Mouse (Mus musculus): ENCODE results near the gene Nelfcd.

The Nelfcd gene

DNA sequence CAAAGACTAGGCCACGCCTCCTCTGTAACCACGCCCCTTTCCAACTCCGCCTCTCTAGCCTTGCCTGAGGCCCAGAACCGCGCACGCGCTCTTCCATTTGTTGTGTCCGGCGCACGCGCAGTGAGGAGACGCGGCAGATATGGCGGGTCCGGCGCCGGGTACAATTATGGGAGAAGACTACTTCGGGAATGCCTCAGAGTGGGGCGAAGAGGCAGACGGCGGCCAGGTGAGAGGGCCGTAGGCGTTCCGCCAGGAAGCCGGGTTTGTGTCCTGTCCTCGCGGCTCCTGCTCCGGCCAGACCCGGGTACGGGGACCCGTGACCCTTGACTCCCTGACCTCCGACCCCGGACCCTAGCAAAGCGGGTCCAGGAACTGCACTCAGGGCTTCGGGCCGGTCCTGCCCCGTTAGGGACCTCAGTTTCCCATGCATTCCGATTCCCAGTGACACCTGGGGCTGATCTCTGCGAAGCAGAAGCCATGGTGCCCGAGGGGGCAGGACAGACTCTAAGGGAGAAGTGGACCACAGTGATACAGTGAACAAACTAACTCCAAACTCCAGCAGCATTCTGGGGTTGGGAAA, at the start of gene Nelfcd:
Gene Nelfcd, plus strand, starts transcription at position 74 of the 580 bp plus-strand sequence.
- DNase-seq (ENCODE audit: low read depth, low spot score) = peak; percentile 78

DNA sequence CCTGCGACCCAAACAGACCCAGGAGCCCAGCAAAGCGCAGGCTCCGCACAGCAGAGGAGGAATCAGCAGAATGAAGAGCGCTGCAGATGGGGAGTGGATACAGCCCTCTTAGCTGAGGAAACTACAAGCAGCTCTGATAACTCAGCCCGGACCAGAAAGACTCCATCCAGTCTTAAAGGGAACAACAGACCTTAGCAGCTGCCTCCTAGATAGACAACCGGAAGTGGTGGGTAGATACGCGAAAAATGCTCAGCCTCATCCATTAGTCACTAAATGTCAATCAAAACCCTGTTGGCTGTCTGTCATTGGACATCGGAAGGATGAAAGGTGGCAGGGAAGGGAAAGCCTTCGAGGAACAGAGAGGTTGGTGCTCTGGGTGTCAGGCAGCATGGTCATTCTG, 49.0 kb upstream of the Nelfcd start:
- no peak for DNase-seq (ENCODE audit: low read depth, low spot score)

DNA sequence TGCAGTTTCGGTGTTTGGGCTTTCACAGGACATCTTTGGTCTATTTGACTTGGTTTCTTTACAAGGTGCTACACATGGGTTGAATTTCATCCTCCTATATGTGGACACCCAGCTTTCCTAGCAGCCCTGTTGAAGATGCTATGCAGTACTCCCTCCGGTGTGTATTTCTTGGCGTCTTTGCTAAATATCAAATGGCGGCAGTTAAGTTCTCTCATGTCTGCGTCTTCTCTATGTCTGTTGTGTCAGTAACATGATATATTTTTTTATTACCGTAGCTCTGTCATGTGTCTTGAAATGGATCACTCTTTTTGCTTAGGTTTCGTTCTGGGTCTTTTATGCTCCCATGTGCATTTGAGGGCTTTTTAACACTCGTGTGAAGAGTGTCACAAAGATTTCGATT, 34.6 kb upstream of the Nelfcd start:
- no peak for DNase-seq (ENCODE audit: low read depth, low spot score)

DNA sequence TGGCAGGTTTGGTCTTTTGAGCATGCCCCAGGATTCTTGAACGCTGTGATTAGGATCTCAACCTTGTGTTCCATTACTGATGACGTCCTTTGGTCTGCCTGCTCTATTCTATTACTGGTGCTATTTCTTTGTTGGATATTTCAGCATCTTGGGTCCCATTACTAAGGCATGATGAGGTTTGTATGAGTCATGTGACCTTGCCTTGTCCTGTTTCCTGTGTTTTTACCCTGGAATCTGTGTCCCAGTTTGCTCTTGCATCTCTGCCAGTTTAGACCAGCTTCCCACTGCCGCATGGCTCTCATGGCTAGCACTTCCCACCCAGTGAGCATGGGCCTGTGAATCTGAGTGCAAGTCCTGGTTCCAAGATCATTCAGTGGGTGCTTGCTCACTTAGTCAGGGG, 23.7 kb upstream of the Nelfcd start:
- DNase-seq (ENCODE audit: low read depth, low spot score) = no peak

DNA sequence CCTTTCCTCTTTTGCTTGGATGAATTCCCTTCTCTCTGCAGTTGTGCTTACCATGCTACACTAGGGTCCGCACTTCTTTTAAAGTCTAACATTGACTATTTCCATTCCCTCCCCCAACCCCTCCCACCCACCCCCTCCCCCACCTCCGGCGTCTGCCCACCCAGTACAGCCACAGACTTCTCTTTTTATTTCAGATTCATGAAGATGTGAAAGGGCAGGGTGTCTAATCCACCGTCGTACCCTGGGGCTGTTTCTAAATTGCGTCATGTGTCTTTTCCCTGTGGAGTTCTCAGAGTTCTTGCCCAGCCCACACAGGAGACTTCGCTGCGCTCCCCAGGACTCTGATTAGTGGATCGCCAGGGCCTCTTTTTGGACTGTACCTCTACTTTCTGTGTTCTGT, 23.1 kb upstream of the Nelfcd start:
- no peak for DNase-seq (ENCODE audit: low read depth, low spot score)

DNA sequence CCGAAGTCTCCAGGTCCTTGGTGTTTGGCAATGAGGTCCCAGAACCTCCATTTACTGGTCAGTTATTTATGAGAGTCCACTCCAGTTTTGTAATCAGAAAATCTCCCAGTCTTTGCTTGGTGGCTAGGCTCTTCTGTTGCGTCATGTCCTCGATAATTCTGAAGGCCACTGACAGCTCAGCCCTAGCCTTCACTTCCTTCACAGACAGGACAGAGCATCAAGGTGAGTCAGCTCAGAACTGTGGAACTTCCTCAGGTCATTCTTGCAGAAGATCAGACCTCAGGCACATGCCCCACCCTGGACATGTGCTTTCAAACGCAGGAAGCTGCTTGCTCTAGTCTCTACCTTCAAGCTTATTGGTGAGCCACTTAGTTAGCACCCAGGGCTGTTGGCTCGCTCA, 22.2 kb upstream of the Nelfcd start:
- no peak for DNase-seq (ENCODE audit: low read depth, low spot score)

DNA sequence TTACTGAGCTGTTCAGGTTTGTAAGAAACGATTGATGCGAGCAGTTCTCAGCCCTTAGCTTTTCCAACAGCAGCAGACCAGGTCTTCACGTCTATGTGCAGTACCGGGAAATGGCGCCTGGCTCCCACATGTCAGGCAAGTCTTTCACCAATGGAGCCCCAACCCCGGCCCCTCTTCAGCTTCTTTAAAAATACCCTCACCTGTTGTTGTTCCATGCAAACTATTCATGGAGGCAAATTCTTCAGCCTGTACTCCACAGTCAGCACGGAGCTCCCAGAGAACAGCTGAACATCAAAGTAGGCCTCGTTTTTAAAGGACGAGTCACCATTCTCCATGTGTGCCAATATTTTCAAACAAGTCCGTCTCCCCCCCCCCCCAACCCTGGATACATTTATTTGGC, 19.0 kb upstream of the Nelfcd start:
- DNase-seq (ENCODE audit: low read depth, low spot score) = no peak

DNA sequence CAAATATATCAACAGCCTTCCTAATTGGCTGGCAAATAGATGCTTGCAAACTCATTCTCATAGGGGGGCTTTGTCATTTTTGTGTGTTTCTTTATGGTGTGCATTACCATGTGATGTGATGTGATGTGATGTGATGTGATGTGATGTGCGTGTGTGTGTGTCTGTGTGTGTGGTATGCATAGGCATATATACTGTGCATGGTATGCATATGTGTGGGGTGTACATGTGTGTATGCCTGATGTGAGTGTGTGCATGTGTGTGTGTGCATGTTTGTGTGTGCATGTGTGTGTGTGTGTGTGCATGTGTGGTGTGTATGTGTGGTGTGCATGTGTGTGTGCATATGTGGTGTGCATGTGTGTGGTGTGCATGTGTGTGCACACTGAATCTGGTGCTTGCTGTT, 18.5 kb upstream of the Nelfcd start:
- DNase-seq (ENCODE audit: low read depth, low spot score) = no peak

DNA sequence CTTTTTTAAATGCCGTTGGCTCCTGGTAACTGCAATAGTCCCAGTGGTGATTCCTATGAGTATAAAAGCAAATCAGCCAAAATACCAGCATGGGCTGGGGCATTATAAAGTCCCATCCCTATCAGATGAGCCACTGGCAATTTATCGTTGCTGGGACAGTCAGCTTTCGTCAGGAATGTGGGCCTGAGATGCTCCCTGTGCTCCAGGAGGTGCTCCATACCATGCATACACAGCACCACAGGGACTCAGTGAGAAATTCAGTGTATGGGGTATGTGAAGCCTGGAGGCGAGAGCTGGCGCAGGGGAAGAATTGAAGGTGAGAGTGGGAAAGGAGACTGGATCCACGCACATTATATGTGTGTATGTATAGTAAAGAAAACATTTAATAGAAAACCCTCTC, 17.7 kb upstream of the Nelfcd start:
- no peak for DNase-seq (ENCODE audit: low read depth, low spot score)

DNA sequence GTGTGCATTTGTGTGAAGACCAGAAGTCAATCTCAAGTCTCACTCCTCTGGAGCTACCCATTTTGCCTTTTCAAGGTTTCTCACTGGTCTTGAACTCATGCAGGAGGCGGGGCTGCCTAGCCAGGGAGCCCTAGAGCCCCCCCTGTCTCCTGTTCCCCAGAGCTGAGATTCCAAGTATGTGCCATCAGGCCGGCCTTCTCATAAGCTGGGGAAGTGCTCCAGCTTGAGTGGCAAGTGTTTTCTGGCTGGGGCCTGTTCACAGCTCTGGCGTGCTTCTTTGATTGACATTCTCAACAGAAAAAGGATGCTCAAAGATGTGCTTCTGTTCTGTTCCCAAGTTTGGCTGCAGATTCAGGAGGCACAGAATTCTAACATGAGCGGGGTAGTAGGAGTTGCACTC, 15.2 kb upstream of the Nelfcd start:
- DNase-seq (ENCODE audit: low read depth, low spot score) = no peak

DNA sequence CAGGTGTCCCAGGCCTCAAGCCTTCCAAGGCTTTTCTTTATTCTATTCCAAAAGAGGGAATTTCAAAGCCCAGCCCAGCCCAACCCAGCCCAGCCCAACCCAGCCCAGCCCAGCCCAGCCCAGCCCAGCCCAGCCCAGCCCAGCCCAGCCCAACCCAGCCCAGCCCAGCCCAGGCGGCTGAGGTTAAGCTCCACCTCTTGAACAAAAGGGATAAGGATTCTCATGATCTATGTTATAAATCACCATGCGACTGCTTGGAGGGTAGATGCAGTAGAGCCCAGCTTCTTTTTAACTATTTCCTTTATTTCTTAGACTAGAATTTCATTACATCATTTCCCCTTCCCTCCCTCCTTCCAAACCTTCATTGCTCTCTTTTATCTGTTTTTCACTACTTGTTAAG, 5.4 kb upstream of the Nelfcd start:
- no peak for DNase-seq (ENCODE audit: low read depth, low spot score)

DNA sequence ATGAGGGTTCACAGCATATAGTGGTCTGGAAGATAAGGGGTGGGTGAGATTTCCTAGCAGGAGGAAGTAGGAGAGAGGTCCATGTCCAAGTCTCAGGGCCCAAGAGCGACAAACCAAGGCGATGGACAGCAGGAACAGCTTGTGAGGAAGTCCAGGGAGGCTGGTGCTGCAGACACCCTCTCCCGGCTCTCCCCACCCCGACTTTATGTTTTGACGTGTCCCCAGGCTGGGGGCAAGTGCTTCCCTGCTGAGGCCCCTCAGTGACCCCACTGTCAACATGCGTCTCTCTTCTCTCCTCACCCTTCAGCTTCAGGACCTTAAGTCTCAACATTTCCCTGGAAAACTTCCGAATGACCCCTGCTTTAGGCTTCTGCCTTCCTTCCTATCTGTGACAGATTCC, 2.5 kb upstream of the Nelfcd start:
- no peak for DNase-seq (ENCODE audit: low read depth, low spot score)

DNA sequence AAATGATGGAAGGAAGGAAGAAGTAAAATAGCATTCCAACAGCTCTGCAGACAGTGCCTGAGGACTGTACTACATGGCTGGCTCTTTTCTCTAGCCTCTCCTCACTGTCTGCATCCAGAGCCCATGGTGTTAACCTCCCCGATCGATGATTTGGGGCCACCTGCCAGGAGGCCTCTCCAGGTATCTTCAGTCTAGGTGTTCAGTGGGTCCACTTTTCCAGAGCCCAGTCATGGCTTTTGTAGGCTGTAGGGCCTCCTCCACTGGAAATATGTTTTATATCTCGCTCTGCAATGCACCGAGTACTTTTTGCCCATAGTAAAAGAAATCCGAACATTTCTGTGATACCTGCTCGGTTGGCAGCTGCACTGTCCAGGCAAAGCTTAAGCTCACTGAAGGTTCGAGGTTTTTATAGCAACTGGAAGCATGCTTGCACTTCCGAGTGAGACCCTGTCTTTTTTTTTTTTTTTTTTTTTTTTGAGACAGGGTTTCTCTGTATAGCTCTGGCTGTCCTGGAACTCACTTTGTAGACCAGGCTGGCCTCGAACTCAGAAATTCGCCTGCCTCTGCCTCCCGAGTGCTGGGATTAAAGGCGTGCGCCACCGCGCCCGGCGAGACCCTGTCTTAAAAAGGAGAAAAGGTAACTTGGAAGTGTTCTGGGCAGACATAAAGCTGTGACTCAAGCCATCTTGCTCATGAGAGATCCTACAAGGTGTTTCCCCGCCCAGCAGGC, 438 bp upstream of the Nelfcd start:
- DNase-seq (ENCODE audit: low read depth, low spot score) = no peak

DNA sequence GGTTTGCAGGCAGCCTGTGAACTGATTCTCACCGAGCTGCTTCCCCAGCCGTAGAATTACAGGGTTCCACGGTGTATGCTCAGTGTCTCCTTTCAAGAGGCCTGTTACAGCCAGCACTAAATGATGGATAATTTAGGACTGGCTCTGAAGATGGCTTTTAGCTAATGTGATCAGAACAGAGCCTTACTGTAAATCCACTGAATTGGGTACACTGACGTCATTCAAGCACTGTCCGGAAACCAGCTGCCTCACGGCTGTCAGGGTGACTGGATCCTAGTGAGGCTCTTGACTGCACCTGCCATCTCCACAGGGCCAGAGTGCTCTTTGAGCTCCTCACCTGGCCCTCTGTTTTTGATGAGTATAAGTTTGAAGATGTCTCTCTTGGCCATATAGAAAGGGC, 5.5 kb downstream of the Nelfcd start:
- no peak for DNase-seq (ENCODE audit: low read depth, low spot score)

DNA sequence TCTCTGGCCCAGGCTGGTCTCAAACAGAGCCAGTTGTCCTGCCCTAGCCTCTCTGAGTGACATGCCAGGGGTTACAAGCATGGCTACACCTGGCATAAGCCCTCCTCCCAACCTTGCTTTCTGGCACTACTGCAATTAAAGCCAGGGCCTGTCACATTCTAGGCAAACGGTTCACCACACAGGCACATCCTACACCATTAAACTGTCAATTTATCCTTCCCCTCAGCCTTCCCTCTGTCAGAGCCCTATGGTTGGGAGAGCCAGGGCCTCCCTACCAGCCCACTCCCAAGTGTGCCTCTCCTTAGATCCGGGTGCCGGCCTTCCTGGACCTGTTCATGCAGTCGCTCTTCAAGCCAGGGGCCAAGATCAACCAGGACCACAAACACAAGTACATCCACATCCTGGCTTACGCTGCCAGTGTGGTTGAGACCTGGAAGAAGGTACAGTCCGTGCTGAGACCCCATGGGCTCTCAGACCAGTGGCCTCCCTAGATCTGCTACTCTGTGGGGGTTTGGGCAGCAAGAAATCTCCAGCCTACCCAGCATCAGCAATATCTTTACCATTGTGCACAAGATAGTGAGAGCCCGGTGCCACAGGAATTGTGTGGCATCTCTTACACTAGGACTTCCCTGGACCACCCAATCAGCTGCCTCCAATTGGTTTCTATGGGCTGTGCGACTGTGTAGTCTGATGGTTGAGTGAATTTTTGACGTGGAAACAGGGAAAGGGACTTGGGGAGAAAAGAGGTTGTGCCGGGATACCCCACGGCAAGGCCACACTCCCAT, 8.9 kb downstream of the Nelfcd start:
- no peak for DNase-seq (ENCODE audit: low read depth, low spot score)

DNA sequence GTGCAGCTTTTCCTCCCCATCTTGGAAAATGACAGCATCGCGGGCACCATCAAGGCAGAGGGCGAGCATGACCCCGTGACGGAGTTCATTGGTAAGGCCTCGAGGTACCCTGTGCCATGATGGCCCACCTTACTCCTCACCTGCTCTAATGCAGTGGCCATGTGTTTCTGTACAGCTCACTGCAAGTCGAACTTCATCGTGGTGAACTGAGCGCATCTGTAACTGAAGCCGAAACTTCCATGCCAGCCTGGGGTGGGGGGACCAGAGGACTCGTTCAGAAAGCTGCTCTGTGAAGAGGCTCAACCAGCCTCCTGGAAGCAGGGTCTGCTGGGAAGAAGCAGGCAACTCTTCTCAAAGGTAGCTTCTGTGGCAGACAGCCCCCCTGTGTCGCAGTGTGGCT, 11.3 kb downstream of the Nelfcd start:
- DNase-seq (ENCODE audit: low read depth, low spot score) = no peak

DNA sequence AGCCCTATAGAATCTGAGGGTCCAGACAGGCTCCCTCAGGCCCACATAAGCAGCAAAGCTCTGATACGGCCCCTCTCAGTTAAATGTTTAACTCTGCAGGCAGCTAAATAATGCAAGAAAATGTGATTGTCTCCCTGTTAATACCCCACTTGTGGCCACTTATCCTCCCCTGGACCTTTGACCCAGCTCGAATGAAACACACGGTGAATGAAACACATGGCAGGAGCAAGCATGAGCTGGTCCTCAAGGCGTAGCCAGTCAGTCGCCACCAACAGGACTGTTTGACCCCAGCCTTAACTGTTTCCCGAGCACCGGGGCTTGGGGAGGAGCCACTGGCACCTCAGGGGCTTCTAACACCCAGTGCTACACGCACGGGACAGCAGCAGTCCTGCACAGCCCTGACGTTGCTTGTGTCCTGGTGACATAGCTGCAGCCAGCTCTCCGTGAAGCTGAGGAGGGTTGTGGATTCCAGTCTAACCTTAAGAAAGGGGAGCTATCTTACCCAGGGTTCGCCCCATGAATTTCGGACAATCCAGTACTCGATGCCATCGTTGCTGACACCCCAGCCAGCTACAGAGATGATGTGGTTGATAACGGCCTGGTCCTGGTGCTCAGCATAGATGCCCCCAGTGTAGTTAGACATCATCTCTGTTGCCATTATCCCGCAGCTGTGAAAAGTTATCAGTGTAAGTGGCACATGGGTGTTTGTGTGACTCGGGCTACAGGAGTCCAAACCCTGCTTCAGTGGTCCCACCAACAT, 12.7 kb downstream of the Nelfcd start:
- no peak for DNase-seq (ENCODE audit: low read depth, low spot score)

DNA sequence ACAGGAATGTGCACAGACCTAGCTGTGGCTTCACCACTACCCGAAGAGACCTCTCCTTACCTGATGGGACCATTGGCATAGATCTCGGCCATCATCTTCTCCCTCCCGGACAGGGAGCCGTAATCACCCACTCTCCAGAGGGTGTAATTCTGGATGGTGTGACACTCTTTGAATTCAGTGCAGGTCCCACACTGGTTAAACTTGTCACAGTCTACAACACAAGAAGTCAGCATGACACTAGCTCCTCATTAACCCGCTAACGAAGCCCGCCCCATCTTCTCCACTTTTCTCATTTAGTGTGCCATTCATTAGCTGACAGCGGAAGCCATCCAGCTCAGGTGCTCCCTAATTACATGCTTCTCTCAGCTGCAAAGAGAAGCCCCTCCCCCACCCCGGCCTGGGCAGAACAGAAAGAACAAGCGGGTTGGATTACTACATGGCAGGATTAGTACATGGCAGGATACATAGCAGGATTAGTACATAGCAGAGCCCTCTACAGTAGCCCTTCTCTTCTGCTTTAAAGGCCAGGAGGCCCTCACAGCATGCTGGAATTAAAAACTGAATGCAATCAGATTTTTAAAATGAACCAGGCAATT, 13.5 kb downstream of the Nelfcd start:
- no peak for DNase-seq (ENCODE audit: low read depth, low spot score)

DNA sequence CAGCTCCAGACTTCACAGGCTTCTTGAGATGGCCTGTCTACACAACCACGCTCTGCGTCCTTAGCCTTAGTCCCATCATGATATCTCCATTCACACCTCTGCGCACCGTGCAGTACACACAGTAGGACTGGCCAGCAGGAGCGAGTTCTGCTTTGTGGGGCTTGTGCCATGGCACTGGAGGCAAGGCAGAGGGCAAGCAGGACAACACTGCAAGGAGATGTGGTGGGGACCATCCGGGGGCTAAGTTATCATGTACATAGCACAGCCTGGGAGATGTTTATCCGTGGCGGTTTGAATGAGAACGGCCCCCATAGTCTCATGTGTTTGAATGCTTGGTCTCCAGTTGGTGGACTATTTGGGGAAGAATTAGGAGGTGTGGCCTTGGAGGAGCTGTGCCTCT, 19.3 kb downstream of the Nelfcd start:
- no peak for DNase-seq (ENCODE audit: low read depth, low spot score)

DNA sequence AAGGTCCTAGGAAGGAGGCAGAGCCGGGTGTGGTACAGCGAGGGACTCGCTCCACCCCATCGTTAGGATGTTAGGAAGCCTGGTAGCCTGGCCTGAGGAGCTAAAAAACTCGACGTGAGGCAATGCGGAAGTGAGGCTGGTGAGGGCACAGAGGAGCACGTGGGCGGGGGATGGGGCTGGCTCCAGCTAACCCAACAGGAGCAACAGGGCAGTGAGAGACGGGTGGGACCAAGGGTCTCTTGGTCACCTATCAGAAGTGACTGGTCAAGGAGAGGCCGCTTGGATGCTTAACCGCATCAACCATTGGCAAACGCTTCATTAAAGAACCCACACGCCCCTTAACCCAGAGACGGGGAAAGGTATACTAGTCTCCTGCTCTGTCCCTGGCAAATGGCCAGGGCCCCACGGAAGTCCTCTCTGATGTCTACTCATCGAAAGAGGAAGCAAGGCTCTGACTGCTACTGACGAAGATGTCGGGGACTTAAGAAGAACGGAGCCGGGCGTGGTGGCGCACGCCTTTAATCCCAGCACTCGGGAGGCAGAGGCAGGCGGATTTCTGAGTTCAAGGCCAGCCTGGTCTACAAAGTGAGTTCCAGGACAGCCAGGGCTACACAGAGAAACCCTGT, 20.6 kb downstream of the Nelfcd start:
- peak; percentile 19 for DNase-seq (ENCODE audit: low read depth, low spot score)

DNA sequence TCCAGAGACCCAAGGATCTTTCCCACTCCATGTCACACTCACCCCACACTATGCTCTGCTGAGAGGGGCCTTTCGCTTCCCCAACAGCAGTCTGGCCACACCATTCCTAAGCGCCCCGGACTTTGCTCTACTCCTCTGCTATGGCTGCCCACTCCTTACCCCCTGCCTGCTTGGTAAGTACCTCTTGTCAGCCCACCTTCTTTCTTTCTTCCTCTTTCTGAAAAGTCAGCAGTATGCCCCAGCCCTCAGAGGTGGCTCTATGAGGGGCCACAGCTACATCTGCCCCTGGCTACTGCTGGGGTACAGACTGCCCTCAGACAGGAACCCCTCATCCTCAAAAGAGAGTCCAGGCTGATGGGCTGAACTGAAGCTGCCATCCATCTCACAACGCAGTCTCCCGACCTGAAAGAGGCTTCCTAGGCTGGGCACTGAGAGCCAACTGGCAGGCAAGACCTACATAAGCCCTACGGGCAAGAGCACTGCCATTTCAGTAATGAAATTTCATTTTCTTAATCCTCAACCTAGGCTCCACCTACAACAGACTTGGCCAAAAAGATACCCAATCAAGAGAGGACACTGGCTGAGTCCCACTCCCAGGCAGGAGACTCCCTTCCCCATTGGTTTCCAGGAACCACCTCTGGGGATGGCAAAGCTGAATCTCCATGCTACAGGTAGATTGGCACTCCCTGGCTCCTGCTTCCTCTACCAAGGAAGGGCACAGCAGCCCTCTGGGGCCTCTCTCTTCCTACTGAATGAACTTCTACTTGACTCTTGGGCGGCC, 21.5 kb downstream of the Nelfcd start:
- no peak for DNase-seq (ENCODE audit: low read depth, low spot score)

All from telencephalon, adult 2 months (tissue).